Mouse (Mus musculus) bone marrow, adult 2 months (tissue): ENCODE results near the gene Adcy9.

Source experiments
- CTCF ChIP-seq: fragments of 200-500 bp; IDR thresholded peaks from 2 replicates; pipeline ENCODE4 v1.5.1; 2011; ENCODE audit warnings: low read length, control low read depth; ENCODE audit not compliant: control insufficient read depth, insufficient read depth
- POLR2A ChIP-seq: fragments of 200-500 bp; IDR thresholded peaks from 2 replicates; pipeline ENCODE4 v1.6.1; 2011; ENCODE audit warnings: low read depth, mild to moderate bottlenecking, control low read depth, low read length, borderline replicate concordance; ENCODE audit not compliant: control insufficient read depth

DNA sequence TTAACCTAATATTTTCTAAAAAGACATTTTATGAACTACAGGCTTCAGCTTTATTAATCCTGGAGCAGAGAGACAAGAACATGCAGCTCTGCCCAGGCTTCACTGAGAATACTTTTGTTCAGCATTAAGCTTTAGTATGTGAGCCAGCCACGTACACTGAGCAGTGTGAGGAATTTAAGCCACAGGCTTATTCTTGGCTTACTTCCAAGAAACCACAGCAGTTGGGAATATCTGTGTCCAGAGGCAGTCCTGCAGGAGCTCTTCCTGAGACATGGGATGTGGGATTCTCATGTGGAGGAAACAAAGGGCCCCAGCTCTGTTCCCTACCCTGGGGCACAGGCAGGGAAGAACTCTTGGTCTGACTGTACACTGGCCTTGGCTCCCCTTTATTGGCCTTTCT is 149.4 kb downstream of the Adcy9 start:
- TF ChIP-seq CTCF, result no peak
- no peak for TF ChIP-seq POLR2A
